Mouse (Mus musculus) kidney, postnatal 0 days (tissue): ENCODE data around the gene Tmem163. TPM values are rescaled to one million over a fixed set of nuclear protein-coding genes. Genes with fewer than 3 reads are reported as not detected.

ENCODE experiments used
- ATAC-seq: fragments of 200-750 bp; cut with Nextera tagmentation; replicated peaks from 2 replicates; pipeline ENCODE4 v1.8.0; 2017; ENCODE audit warnings: low read depth, moderate number of reproducible peaks, moderate TSS enrichment, moderate library complexity; ENCODE audit not compliant: low FRiP score
- DNase-seq: peaks from one replicate; pipeline ENCODE4 v3.0.0-alpha.2; 2016; ENCODE audit warnings: low spot score
- H3K27ac ChIP-seq: fragments of 300-500 bp; sonication (generic); 2 replicates; pipeline ENCODE4 v1.5.1; 2014; ENCODE audit warnings: mild to moderate bottlenecking
- H3K27me3 ChIP-seq: fragments of 300-500 bp; sonication (generic); 2 replicates; pipeline ENCODE4 v1.6.1; 2014; ENCODE audit warnings: low read length, mixed read lengths; ENCODE audit not compliant: insufficient read depth
- H3K36me3 ChIP-seq: fragments of 300-500 bp; sonication (generic); 2 replicates; pipeline ENCODE4 v1.6.1; 2014; ENCODE audit warnings: low read length, mixed read lengths; ENCODE audit not compliant: insufficient read depth
- H3K4me1 ChIP-seq: fragments of 300-500 bp; sonication (generic); replicated peaks from 2 replicates; pipeline ENCODE4 v1.6.1; 2014; ENCODE audit warnings: antibody characterized with exemption, low read length, mixed read lengths; ENCODE audit not compliant: insufficient read depth
- H3K4me2 ChIP-seq: fragments of 300-500 bp; sonication (generic); 2 replicates; pipeline ENCODE4 v1.6.1; 2014; ENCODE audit warnings: mild to moderate bottlenecking, low read length, moderate library complexity, mixed read lengths
- H3K4me3 ChIP-seq: fragments of 300-500 bp; sonication (generic); replicated peaks from 2 replicates; pipeline ENCODE4 v1.5.1; 2014; ENCODE audit warnings: low read depth, low read length
- H3K9ac ChIP-seq: fragments of 300-500 bp; sonication (generic); 2 replicates; pipeline ENCODE4 v1.6.1; 2014; ENCODE audit warnings: low read depth, low read length
- H3K9me3 ChIP-seq: fragments of 300-500 bp; sonication (generic); replicated peaks from 2 replicates; pipeline ENCODE4 v1.6.1; 2016; ENCODE audit warnings: low read length, inconsistent platforms, mixed read lengths
- CTCF ChIP-seq: IDR thresholded peaks from 2 replicates; pipeline ENCODE4 v1.5.1; 2016; ENCODE audit warnings: antibody characterized with exemption, low read depth, mild to moderate bottlenecking, moderate library complexity
- WGBS: fragments of 180-500 bp; shearing (Covaris S2); extraction: QIAGEN DNeasy Blood & Tissue Kit; methylation state at CpG from one replicate; pipeline ENCODE4 v1.1.7; 2014; 5-methylcytosine and 5-hydroxymethylcytosine counted together
- polyA plus RNA-seq: library from polyadenylated mRNA; unstranded; fragments of >200 nt; fragmentation: Nextera tagmentation; extraction: Ambion mirVana; gene quantifications from 2 replicates; pipeline ENCODE4 v1.2.1, GENCODE M21; 2015

Gene Tmem163
- polyA plus RNA-seq, 1 experiment from 2014 or later: 2.1 TPM

- no peak for TF ChIP-seq CTCF
- 85% methylated on average over 3 of the region's 3 CpGs for WGBS
- Histone ChIP-seq H3K27ac (no peak overlapping the region), H3K4me3 (no peak overlapping the region), H3K9me3 (no peaks in the 10 kb centered on the region), H3K27me3 (no peaks in the 10 kb centered on the region), H3K4me1 (no peaks in the 10 kb centered on the region), H3K36me3 (no peaks in the 10 kb centered on the region), H3K9ac (no peak overlapping the region), H3K4me2 (no peak overlapping the region)
- ATAC-seq: no peak
- no peak for DNase-seq
These were observed 165.7 kb downstream of the Tmem163 start for GRCm38 (mm10) chr1:127513664-127514063.

- WGBS: 75% methylated on average over 8 of the region's 8 CpGs
- H3K36me3 ChIP-seq: no peaks in the 10 kb centered on the region
- no peaks in the 10 kb centered on the region for H3K27me3 ChIP-seq
- H3K9ac ChIP-seq: no peak overlapping the region
- no peak overlapping the region for H3K4me3 ChIP-seq
- no peaks in the 10 kb centered on the region for H3K4me1 ChIP-seq
- ATAC-seq: no peak
- H3K9me3 ChIP-seq: no peaks in the 10 kb centered on the region
- H3K4me2 ChIP-seq: no peak overlapping the region
- H3K27ac ChIP-seq: no peak overlapping the region
- TF ChIP-seq CTCF: no peak
- no peak for DNase-seq
These were observed 166.2 kb downstream of the Tmem163 start for GRCm38 (mm10) chr1:127513140-127513539.

GRCm38 (mm10) chr1:127512709-127513108, 166.6 kb downstream of the Tmem163 start:
- ATAC-seq (no peak), DNase-seq (no peak)
- no peaks in the 10 kb centered on the region for H3K36me3 ChIP-seq
- H3K27me3 ChIP-seq: no peaks in the 10 kb centered on the region
- no peak overlapping the region for H3K9ac ChIP-seq
- WGBS: 72% methylated on average over 6 of the region's 6 CpGs
- H3K27ac ChIP-seq: no peak overlapping the region
- no peak overlapping the region for H3K4me3 ChIP-seq
- no peak overlapping the region for H3K4me2 ChIP-seq
- H3K4me1 ChIP-seq: no peaks in the 10 kb centered on the region
- no peak for TF ChIP-seq CTCF
- no peaks in the 10 kb centered on the region for H3K9me3 ChIP-seq

GRCm38 (mm10) chr1:127511362-127511761, 168.0 kb downstream of the Tmem163 start:
- 81% methylated on average over 6 of the region's 6 CpGs for WGBS
- no peaks in the 10 kb centered on the region for H3K36me3 ChIP-seq
- no peaks in the 10 kb centered on the region for H3K9me3 ChIP-seq
- no peak overlapping the region for H3K4me2 ChIP-seq
- no peak for DNase-seq
- no peaks in the 10 kb centered on the region for H3K27me3 ChIP-seq
- no peak for ATAC-seq
- no peak overlapping the region for H3K27ac ChIP-seq
- H3K9ac ChIP-seq: no peak overlapping the region
- no peak overlapping the region for H3K4me3 ChIP-seq
- TF ChIP-seq CTCF: no peak
- no peaks in the 10 kb centered on the region for H3K4me1 ChIP-seq

GRCm38 (mm10) chr1:127508921-127509320, 170.4 kb downstream of the Tmem163 start:
- no peaks in the 10 kb centered on the region for H3K9me3 ChIP-seq
- no peaks in the 10 kb centered on the region for H3K4me1 ChIP-seq
- DNase-seq: no peak
- H3K27me3 ChIP-seq: no peaks in the 10 kb centered on the region
- no peak for TF ChIP-seq CTCF
- WGBS: 73% methylated on average over 8 of the region's 8 CpGs
- ATAC-seq: no peak
- H3K4me2 ChIP-seq: no peak overlapping the region
- H3K27ac ChIP-seq: no peak overlapping the region
- H3K36me3 ChIP-seq: no peaks in the 10 kb centered on the region
- H3K4me3 ChIP-seq: no peak overlapping the region
- H3K9ac ChIP-seq: no peak overlapping the region

- H3K9ac ChIP-seq: no peak overlapping the region
- H3K9me3 ChIP-seq: no peaks in the 10 kb centered on the region
- ATAC-seq (no peak), DNase-seq (no peak)
- TF ChIP-seq CTCF: no peak
- no peak overlapping the region for H3K27ac ChIP-seq
- no peak overlapping the region for H3K4me3 ChIP-seq
- no peaks in the 10 kb centered on the region for H3K27me3 ChIP-seq
- 67% methylated on average over 16 of the region's 16 CpGs for WGBS
- H3K4me2 ChIP-seq: no peak overlapping the region
- no peaks in the 10 kb centered on the region for H3K36me3 ChIP-seq
- H3K4me1 ChIP-seq: no peaks in the 10 kb centered on the region
These were observed 171.1 kb downstream of the Tmem163 start for GRCm38 (mm10) chr1:127508067-127508739.
